Mouse (Mus musculus): ENCODE results near the gene Ptar1.
"Not testable (repeated sequence)": the region's sequence is repeated elsewhere in the genome, so short reads cannot be mapped to it uniquely, and the experiment has no call there.

Ptar1 gene

GRCm38 (mm10) chr19:23687296-23688021 is at the start of gene Ptar1:
Gene Ptar1, plus strand, starts transcription at chr19:23687429.
- DNase-seq: peak; percentile 90 to 92

DNA sequence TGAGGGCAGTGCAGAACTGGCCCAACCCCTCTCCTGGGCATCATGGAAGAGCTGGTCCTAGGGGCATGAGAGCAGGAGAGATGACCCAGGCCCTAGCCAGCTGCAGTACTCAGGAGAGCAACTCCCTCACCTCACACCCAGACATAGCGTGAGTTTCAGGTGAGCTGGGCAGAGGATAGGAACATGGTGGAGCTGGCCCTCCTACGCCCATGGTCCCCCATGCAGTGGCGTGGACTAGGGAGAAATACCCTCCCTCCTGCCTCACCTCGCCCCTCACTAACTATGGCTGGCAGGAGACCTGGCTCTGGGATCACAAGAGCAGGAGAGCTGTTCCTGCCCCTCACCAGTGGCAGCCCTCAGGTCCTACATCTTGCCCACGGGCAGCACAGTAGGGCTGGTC is 43.4 kb upstream of the Ptar1 start:
- no peak for DNase-seq

- no peak for DNase-seq
Measured at GRCm38 (mm10) chr19:23645347-23645746, 41.9 kb upstream of the Ptar1 start.

DNA sequence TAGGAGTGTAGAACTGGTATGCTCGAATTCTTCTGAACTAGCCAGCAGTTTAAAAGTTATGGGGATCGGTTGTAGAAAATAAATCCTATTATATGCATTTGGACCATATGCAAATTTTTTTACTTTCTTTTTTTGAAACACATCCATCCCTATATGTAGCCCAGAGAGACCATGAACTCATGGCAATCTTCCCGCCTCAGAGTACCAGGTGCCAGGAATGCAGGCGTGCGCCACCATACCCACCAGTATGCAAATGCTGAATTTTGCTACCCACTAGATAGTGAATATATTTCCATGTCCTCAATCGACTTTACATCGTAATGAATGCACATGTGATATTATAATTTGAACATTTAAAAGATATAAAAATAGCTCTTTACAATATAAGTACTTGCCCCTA is 39.9 kb upstream of the Ptar1 start:
- DNase-seq: no peak

DNA sequence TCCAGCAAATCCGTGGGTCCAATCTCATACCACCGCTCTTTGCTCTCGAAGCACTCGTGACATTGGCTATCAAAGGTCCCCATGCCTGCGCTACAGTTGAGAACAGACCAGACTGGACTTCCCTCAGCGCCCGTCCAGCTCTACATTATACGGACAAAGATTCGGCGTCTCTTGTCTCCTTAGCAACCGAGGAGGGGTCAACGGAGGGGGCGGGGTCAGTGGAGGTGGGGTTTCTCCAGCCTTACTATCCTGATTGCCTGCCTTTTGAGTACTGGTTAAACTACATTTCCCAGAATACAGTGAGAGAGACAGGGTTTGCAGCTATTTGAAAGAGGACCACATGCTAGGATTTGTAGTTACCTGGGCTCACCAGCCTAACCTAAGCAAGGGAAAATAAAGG is 34.6 kb upstream of the Ptar1 start, which contains the start of gene 1700028P14Rik:
TSS of gene 1700028P14Rik (minus strand) at position 169 of the 400 bp plus-strand sequence.
- peak; percentile 12 to 35 for DNase-seq

DNA sequence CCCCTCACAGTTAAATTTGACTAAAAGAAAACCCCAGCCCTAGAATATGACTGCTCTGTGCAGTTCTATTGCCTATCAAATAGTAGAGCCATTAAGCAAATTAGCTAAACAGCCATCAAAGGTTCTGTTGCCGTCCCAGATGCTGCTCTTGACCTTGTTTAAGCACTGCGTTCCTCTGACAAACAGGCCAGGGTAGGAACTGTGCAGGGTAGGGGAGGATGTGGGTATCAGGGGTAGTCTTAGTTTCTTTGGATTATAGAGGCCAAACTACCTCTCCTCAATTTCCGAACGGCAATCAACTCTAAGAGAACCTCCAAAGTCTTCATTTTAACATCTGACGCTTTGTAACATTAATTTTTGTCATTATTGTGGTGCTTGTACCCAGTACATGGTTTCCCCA is 34.1 kb upstream of the Ptar1 start:
- no peak for DNase-seq

DNA sequence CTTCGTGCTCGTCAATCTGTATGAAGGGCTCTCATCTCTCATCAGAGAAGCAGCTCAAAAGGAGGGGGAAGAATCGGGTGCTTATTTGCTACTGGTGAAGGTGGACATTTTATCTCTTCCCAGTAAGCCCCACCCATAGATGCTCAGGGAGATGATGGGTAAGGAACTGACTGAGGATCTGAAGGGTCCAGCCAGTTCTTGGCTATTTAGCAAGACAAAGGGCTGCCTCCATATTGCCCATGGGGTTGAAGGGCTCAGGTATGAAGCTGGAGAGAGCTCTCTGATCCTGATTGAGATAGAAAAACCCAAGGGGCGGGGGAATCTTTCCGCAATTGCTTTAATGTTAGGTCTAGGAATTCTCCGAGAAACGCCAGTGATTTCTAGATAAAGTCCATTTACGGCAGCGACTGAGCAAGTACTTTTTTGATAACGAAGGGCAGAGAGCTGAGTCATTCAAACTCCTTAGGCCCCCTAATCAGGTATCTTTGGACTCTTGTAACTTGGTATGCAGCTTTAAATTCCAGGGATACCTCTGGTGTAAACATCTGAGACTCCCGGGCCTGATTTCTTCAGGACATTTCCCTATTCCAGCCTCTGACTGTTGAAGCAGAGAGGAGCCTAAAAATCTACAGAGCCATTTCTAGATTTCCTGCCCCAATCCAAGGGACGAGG is 29.8 kb upstream of the Ptar1 start:
- DNase-seq: no peak

DNA sequence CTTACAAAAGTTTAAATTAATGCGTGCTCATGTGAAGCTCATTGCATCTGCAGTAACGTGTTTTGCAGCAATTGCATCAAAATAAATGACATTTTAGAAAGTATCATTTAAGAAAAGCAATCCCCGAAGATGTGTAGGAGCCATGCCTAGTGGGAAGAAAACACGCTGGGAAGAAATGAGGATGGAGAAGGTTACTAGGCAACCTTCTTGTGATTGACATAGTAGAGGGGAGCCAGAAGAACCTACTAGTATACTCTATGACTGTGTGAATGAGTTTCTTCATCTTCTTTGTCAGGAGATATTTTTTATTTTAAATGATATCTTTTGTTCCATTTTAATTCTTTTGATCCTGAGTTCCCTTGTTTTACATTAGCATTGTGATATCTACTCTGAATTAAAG is 28.9 kb upstream of the Ptar1 start:
- DNase-seq: no peak

DNA sequence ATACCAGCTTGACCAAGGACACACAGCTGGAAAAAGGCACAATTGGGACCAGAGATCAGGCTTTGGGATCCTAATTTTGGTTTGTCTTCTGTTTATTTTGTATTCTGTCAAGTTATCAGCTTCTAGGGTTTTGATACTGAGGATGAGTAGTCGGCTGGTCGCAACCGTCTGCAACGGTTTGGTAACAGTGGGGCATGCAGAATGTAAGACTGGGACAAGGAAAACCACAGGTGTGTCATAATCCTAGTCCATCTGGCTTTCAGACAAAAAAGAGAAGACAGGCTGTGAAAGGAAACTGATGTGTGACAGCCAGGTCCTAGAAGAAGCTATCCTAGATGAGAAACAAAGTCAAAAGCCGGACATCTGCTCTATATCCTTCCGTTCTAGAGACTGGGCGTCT is 23.1 kb upstream of the Ptar1 start:
- DNase-seq: no peak

- no peak for DNase-seq
Measured at GRCm38 (mm10) chr19:23668142-23668655, 19.0 kb upstream of the Ptar1 start.

GRCm38 (mm10) chr19:23673021-23673420 is 14.2 kb upstream of the Ptar1 start:
- DNase-seq: no peak

- not testable (repeated sequence) for DNase-seq
Measured at GRCm38 (mm10) chr19:23675656-23676055, 11.6 kb upstream of the Ptar1 start.

DNA sequence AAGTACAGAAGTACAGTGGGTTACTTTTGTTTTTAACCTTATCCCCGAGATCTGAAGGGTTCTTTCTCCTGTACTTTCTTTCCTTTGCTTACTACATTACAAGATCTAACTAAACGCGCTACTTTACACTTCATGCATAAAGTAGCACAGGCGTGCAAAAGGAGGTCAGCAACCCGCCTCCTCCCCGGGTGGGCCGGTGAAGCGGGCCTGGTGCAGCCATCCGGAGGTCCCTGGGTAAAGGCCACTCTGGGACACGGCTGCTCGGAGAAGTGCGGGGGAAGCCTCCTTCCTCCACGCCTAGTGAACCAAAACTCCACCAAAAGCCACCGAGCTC is 300 bp upstream of the Ptar1 start:
- no peak for DNase-seq

DNA sequence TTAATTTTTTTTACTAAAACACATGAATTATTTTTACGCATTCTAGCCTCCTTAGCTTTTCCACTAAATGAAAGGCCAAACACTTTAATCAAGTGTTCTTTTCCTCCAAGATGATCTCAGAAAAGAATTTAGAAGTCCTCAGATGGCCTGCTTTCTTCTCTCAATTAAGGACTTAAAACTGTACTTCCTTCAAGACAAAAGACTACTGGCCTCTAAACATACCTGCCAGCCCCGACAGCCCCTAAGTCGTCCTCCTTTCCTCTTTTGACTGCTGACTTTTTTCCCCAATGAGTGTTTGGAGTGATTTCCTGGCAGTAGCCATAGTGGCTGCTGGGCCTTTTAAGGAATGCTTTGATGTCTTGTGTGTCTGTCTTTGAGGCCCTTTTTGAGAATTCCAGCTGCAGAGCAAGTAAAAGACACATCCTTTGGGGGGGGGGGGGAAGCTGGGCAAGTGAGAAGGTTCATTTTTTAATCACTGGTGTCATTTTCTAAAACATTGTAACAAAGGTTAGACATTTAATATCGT is 1.3 kb downstream of the Ptar1 start:
- DNase-seq: no peak

- peak; percentile 59 to 63 for DNase-seq
Measured at GRCm38 (mm10) chr19:23694344-23694743, 7.1 kb downstream of the Ptar1 start.

DNA sequence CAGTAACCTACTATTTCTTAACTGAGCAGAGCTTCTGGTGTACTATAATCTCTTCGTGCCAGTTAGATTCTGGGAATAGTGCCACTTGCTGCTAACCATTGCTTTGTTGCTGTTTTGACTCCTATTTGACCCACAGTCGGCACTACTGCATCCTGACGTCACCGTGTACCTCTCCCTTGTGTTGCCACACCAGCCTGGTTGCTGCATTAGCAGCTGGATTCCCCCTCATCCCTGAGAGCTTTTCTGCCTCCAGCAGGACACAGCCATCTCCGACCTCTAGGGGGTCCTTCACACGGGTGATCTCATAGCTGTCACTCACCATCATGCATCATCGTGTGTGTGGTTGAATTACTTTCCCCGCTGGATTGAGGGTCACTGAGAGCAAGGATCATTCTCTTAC is 10.6 kb downstream of the Ptar1 start:
- no peak for DNase-seq

GRCm38 (mm10) chr19:23698366-23698765 is 11.1 kb downstream of the Ptar1 start:
- DNase-seq: no peak

DNA sequence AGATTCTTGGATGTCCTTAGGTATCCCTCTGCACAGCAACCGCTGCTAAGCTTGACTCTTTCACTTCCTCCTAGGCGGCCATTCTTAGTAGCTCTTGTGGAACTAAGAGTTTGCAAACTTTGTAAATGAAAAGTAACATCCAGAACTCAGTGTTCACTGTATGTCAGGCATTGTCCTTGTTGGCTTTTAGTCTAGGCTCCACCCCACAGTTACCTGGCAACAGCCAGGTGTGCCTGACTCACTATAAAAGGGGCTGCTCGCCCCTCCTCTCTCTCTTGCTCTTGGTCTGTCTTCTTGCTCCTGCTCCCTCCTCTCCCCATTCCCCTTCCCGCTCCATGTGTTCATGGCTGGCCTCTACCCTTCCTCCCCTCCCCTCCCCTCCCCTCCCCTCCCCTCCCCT is 11.9 kb downstream of the Ptar1 start:
- DNase-seq: no peak

DNA sequence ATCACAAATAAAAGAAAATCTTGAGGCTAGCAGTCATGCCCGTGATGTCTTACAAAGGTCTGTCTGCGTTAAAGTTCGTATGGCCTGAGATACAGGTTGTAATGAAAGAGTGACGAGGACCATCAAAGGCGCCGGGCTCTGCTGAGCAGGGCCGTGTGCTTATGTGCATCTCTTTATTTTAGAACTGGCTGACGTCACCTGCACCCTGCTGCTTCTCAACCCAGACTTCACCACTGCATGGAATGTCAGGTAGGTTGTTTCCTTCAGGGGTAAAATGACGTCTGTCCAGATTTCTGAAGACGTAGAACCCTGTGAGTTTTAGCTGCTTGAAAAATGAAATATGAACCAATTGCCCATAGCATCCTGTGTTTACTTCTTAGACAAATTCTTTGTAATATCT is 15.7 kb downstream of the Ptar1 start:
- DNase-seq: peak; percentile 28 to 34

DNA sequence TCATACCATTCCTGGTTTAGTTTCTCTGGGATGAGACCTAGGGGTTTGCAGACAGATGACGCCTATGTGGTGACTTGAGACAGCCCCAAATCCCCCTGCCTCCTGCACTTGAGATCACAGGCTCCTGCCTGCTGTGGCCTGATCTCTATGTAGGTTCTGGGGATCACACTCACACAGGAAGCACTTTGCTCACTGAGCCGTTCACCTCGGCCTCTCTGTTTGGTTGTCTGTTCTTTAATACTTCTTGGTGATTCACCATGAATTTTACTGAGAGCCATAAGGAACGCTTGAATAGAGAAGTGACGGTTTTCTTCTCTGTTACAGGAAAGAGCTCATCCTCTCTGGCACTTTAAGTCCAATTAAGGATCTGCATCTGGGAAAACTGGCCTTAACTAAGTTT is 18.2 kb downstream of the Ptar1 start:
- DNase-seq: no peak

GRCm38 (mm10) chr19:23746506-23746905 is 59.3 kb downstream of the Ptar1 start:
- DNase-seq: no peak

- no peak for DNase-seq
Measured at GRCm38 (mm10) chr19:23757011-23757410, 69.8 kb downstream of the Ptar1 start.

GRCm38 (mm10) chr19:23757961-23758553 is 70.8 kb downstream of the Ptar1 start:
- peak; percentile 97 for DNase-seq
